Mouse (Mus musculus) CH12.LX (cell line): Measurements from ENCODE around the gene 1190005I06Rik. TPM values are rescaled to one million over a fixed set of nuclear protein-coding genes. Genes with fewer than 3 reads are reported as not detected.

Experiments used
- DNase-seq: peaks from one replicate; pipeline ENCODE4 v3.0.0-alpha.2; 2013; ENCODE audit errors: extremely low read depth
- H3K27ac ChIP-seq: 2 replicates; pipeline ENCODE4 v1.5.1; 2012; ENCODE audit warnings: low read depth, mild to moderate bottlenecking, control low read depth, moderate library complexity; ENCODE audit not compliant: insufficient read depth
- H3K27me3 ChIP-seq: replicated peaks from 2 replicates; pipeline ENCODE3; 2012; ENCODE audit warnings: inconsistent platforms
- H3K36me3 ChIP-seq, 2 experiments: replicated peaks in 1 of 2; 2 replicates each; pipeline versions ENCODE3 to v1.6.1; 2012; ENCODE audit warnings: inconsistent platforms in 1 of 2, low read length in 1 of 2, mild to moderate bottlenecking in 1 of 2, mixed read lengths in 1 of 2, moderate library complexity in 1 of 2; ENCODE audit not compliant: control insufficient read depth in 1 of 2, insufficient read depth in 1 of 2
- H3K4me1 ChIP-seq, 2 experiments: 2 replicates each; pipeline ENCODE4 v1.6.1; 2012; ENCODE audit warnings: inconsistent platforms in 1 of 2, moderate library complexity in 1 of 2; ENCODE audit not compliant: insufficient read depth in 2 of 2, control insufficient read depth in 1 of 2
- H3K4me2 ChIP-seq: 2 replicates; pipeline ENCODE4 v1.6.1; 2012; ENCODE audit warnings: low read depth, mild to moderate bottlenecking, control low read depth; ENCODE audit not compliant: poor library complexity, insufficient read depth, severe bottlenecking
- H3K4me3 ChIP-seq, 3 experiments: fragments of 150-350 bp in 1 of 3; sonication (generic) in 1 of 3; replicated peaks in 1 of 3; 2 replicates each; pipeline versions ENCODE3 to v1.5.1; 2011 to 2012; ENCODE audit warnings: low read depth in 2 of 3, low read length in 2 of 3, mild to moderate bottlenecking in 2 of 3, moderate library complexity in 2 of 3, control low read depth in 1 of 3, improper control_type of control experiment in 1 of 3, inconsistent platforms in 1 of 3, mixed read lengths in 1 of 3; ENCODE audit not compliant: poor library complexity in 1 of 3
- H3K79me2 ChIP-seq: replicated peaks from 2 replicates; pipeline ENCODE4 v1.6.1; 2012; ENCODE audit warnings: mild to moderate bottlenecking, moderate library complexity; ENCODE audit not compliant: control insufficient read depth, poor library complexity, insufficient read depth, severe bottlenecking; ENCODE audit errors: extremely low read depth
- H3K9ac ChIP-seq: 2 replicates; pipeline ENCODE4 v1.6.1; 2012; ENCODE audit warnings: low read depth, mild to moderate bottlenecking, control low read depth, moderate library complexity; ENCODE audit not compliant: insufficient read depth
- H3K9me3 ChIP-seq: replicated peaks from 2 replicates; pipeline ENCODE3; 2012; ENCODE audit warnings: low read length, inconsistent platforms, mixed read lengths
- CTCF ChIP-seq, 2 experiments: IDR thresholded peaks in 1 of 2; conservative IDR thresholded peaks in 1 of 2; 2 replicates each; pipeline ENCODE4 v1.5.1; 2011 to 2012; ENCODE audit warnings: low read depth in 2 of 2, low read length in 2 of 2, improper control_type of control experiment in 1 of 2, inconsistent platforms in 1 of 2, mild to moderate bottlenecking in 1 of 2, moderate library complexity in 1 of 2
- ELF1 ChIP-seq: IDR thresholded peaks from 2 replicates; pipeline ENCODE4 v1.6.1; 2014; ENCODE audit warnings: low read depth, mild to moderate bottlenecking, inconsistent platforms, low read length, improper control_type of control experiment
- EP300 ChIP-seq: IDR thresholded peaks from 2 replicates; pipeline ENCODE4 v1.6.1; 2011; ENCODE audit warnings: low read length, improper control_type of control experiment
- GABPA ChIP-seq: IDR thresholded peaks from 2 replicates; pipeline ENCODE4 v1.6.1; 2012; ENCODE audit warnings: low read depth, low read length, improper control_type of control experiment, inconsistent platforms; ENCODE audit not compliant: insufficient replicate concordance
- MAFK ChIP-seq: IDR thresholded peaks from 2 replicates; pipeline ENCODE4 v1.6.1; 2011; ENCODE audit warnings: low read length, improper control_type of control experiment; ENCODE audit not compliant: insufficient replicate concordance
- MAZ ChIP-seq: IDR thresholded peaks from 2 replicates; pipeline ENCODE4 v1.6.1; 2012; ENCODE audit warnings: low read depth, mild to moderate bottlenecking, inconsistent platforms, low read length, improper control_type of control experiment, moderate library complexity
- MEF2A ChIP-seq: IDR thresholded peaks from 2 replicates; pipeline ENCODE4 v1.6.1; 2014; ENCODE audit warnings: low read depth, mild to moderate bottlenecking, inconsistent platforms, low read length, improper control_type of control experiment, borderline replicate concordance
- MYC ChIP-seq: IDR thresholded peaks from 2 replicates; pipeline ENCODE4 v1.6.1; 2011; ENCODE audit warnings: low read depth, mild to moderate bottlenecking, improper control_type of control experiment, low read length
- POLR2AphosphoS2 ChIP-seq: IDR thresholded peaks from 2 replicates; pipeline ENCODE4 v1.6.1; 2011; ENCODE audit warnings: low read depth, low read length, improper control_type of control experiment
- RAD21 ChIP-seq: IDR thresholded peaks from 2 replicates; pipeline ENCODE4 v1.6.1; 2011; ENCODE audit warnings: low read depth, mild to moderate bottlenecking, low read length, improper control_type of control experiment, moderate library complexity
- SIN3A ChIP-seq: IDR thresholded peaks from 2 replicates; pipeline ENCODE4 v1.6.1; 2012; ENCODE audit warnings: low read length, improper control_type of control experiment, inconsistent platforms
- SMC3 ChIP-seq: IDR thresholded peaks from 2 replicates; pipeline ENCODE4 v1.6.1; 2011; ENCODE audit warnings: low read depth, low read length, improper control_type of control experiment
- TBP ChIP-seq: conservative IDR thresholded peaks from 2 replicates; pipeline ENCODE4 v1.6.1; 2011; ENCODE audit warnings: low read depth, low read length, improper control_type of control experiment
- TCF12 ChIP-seq: IDR thresholded peaks from 2 replicates; pipeline ENCODE4 v1.6.1; 2014; ENCODE audit warnings: low read depth, mild to moderate bottlenecking, inconsistent platforms, low read length, improper control_type of control experiment
- USF1 ChIP-seq: IDR thresholded peaks from 2 replicates; pipeline ENCODE4 v1.6.1; 2014; ENCODE audit warnings: low read depth, mild to moderate bottlenecking, inconsistent platforms, low read length, improper control_type of control experiment
- ZC3H11A ChIP-seq: IDR thresholded peaks from 2 replicates; pipeline ENCODE4 v1.6.1; 2012; ENCODE audit warnings: low read depth, mild to moderate bottlenecking, inconsistent platforms, low read length, improper control_type of control experiment
- ZKSCAN1 ChIP-seq: IDR thresholded peaks from 2 replicates; pipeline ENCODE4 v1.6.1; 2012; ENCODE audit warnings: low read depth, inconsistent platforms, low read length, improper control_type of control experiment, borderline replicate concordance
- ZNF384 ChIP-seq: IDR thresholded peaks from 2 replicates; pipeline ENCODE4 v1.6.1; 2012; ENCODE audit warnings: low read depth, low read length, improper control_type of control experiment, inconsistent platforms
- dilution Hi-C: fragments of 300-500 bp; cut with MboI; formaldehyde crosslinking; loops from 2 replicates; pipeline ENCODE4 v1.14.3; 2020; ENCODE audit warnings: low sequenced_read_pairs; ENCODE audit not compliant: extremely low pct_unique_long_range_greater_than_20kb, extremely low pct_ligation_motif_present
- in situ Hi-C: fragments of 300-500 bp; cut with MboI; formaldehyde crosslinking; loops from 3 replicates; pipeline ENCODE4 v1.14.3; 2019; ENCODE audit warnings: low sequenced_read_pairs, low pct_ligation_motif_present, low pct_unique_long_range_greater_than_20kb, mixed read lengths
- polyA plus RNA-seq: library from polyadenylated mRNA; unstranded; fragments of >175 nt; gene quantifications from 2 replicates; pipeline ENCODE4 v1.2.1, GENCODE M21; 2012; ENCODE audit warnings: low read depth; ENCODE audit not compliant: insufficient read length
- total RNA-seq, 2 experiments: library from RNA; depleted of rRNA; stranded (reverse); fragments of 300-350 nt in 1 of 2; fragments of >200 nt in 1 of 2; gene quantifications; 2 replicates each; pipeline ENCODE4 v1.2.3; 2012 to 2014

1190005I06Rik gene
- total and polyA plus RNA-seq, 3 experiments: 0.36 to 0.85 TPM; not detected in 1

DNA sequence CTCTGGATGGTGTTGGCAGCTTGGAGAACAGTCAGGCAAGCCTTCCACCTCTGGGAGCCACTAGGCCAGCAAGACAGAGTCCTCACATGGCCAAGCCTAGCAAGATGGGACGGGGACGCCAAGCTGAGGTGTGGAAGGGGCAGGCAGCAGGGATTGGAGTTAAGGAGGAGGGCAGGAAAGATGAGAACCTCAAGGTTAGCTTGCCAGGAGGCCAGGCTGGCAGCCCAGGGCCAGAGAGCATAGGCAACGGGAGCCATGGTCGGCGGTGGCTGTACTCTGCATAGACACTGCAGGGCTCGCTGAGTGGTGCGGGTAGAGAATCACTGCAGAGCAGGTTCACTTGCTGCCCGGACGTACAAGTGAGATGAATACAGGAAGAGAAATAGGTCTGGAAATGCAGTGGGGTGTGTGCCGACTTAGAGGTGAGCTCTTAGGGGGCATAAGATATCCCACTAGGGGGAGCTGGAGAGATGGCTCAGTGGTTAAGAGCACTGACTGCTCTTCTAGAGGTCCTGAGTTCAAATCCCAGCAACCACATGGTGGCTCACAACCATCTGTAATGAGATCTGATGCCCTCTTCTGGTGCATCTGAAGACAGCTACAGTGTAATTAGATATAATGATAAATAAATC, 5.3 kb downstream of the 1190005I06Rik start:
- Histone ChIP-seq H3K9ac (no peak overlapping the region), H3K27ac (no peak overlapping the region), H3K4me3 (no peak overlapping the region), H3K79me2 (no peaks in the 10 kb centered on the region), H3K4me1 (no peaks in the 10 kb centered on the region), H3K36me3 (no peaks in the 10 kb centered on the region), H3K4me2 (no peak overlapping the region), H3K27me3 (no peaks in the 10 kb centered on the region), H3K9me3 (no peaks in the 10 kb centered on the region)
- TF ChIP-seq CTCF (conservative IDR thresholded peaks at IDR 0.05 in 1 of 2, IDR thresholded peaks at IDR 0.05 in 1 of 2; ENCODE audit: low read depth in 2 of 2, low read length in 2 of 2) (peak in 1 of 2 experiments; percentile 12; a peak in 1 of 4 replicates), RAD21 (no peak)
- in situ Hi-C loops: no loop called here
- DNase-seq: peak; percentile 12
- dilution Hi-C loops: no loop called here

DNA sequence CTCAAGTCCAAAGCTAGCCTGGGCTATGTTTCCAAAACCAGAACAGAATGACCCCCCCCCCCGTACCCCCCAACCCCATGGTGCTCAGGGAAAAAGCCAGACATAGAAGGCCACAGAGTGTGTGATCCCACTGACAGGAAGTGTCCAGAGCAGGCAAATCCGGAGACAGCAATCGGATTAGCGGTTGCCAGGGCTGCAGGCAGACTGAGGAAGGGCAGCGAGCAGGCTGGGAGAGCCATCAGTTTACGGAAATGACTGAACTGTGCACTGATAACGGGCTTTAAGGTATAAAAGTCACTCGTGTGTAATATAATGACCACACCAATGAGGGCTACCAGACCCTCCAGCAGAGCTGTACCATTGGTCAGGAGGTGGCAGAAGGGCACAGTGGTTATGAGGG, 6.2 kb downstream of the 1190005I06Rik start:
- H3K4me3 ChIP-seq: no peak overlapping the region
- no peak for DNase-seq
- H3K9me3 ChIP-seq: no peaks in the 10 kb centered on the region
- no peak overlapping the region for H3K9ac ChIP-seq
- H3K27ac ChIP-seq: no peak overlapping the region
- peaks cover 4% of the 10 kb centered on the region for H3K27me3 ChIP-seq
- H3K79me2 ChIP-seq: no peaks in the 10 kb centered on the region
- in situ Hi-C loops (no loop called here), dilution Hi-C loops (no loop called here)
- H3K4me2 ChIP-seq: no peak overlapping the region
- TF ChIP-seq USF1 (no peak), ZNF384 (no peak), MAFK (no peak), MYC (no peak), ELF1 (no peak), GABPA (no peak), ZKSCAN1 (no peak), ZC3H11A (no peak), SIN3A (no peak), CTCF (conservative IDR thresholded peaks at IDR 0.05 in 1 of 2, IDR thresholded peaks at IDR 0.05 in 1 of 2; ENCODE audit: low read depth in 2 of 2, low read length in 2 of 2) (no peak), TCF12 (no peak), EP300 (no peak), MAZ (no peak), TBP (no peak), MEF2A (no peak), SMC3 (no peak), POLR2AphosphoS2 (no peak)
- H3K36me3 ChIP-seq: no peaks in the 10 kb centered on the region
- H3K4me1 ChIP-seq: no peaks in the 10 kb centered on the region
